Mouse (Mus musculus): ENCODE results near the gene Shank3. TPM values are rescaled to one million over a fixed set of nuclear protein-coding genes. Genes with fewer than 3 reads are reported as not detected.

The Shank3 gene
- polyA plus RNA-seq, 1 experiment from 2014 or later = 2.0 TPM

- H3K27me3 ChIP-seq = peaks cover 32% of the 10 kb centered on the region
- DNase-seq (ENCODE audit: low read depth, low spot score) (no peak), ATAC-seq (no peak)
- CTCF ChIA-PET = no interaction called here
- POLR2A ChIA-PET = no interaction called here
- in situ Hi-C loops (cut with MboI; ENCODE audit: low pct_unique_long_range_greater_than_20kb) = loop anchor here (5.0 kb wide), 1 partner anchor 458 kb away; no protein-coding TSS in a partner anchor
- no peak for TF ChIP-seq CTCF (IDR thresholded peaks at IDR 0.05)
Observed at GRCm38 (mm10) chr15:89524611-89525415, 25.4 kb downstream of the Shank3 start.

GRCm38 (mm10) chr15:89525464-89525863 lies 26.0 kb downstream of the Shank3 start:
- ATAC-seq (no peak), DNase-seq (ENCODE audit: low read depth, low spot score) (no peak)
- POLR2A ChIA-PET = no interaction called here
- no peak for TF ChIP-seq CTCF (IDR thresholded peaks at IDR 0.05)
- peaks cover 31% of the 10 kb centered on the region for H3K27me3 ChIP-seq
- CTCF ChIA-PET = no interaction called here
- in situ Hi-C loops (cut with MboI; ENCODE audit: low pct_unique_long_range_greater_than_20kb) = loop anchor here (5.0 kb wide), 1 partner anchor 458 kb away; no protein-coding TSS in a partner anchor

- peaks cover 31% of the 10 kb centered on the region for H3K27me3 ChIP-seq
- CTCF ChIA-PET = no interaction called here
- no peak for TF ChIP-seq CTCF (IDR thresholded peaks at IDR 0.05)
- no peak for ATAC-seq
- POLR2A ChIA-PET = no interaction called here
- in situ Hi-C loops (cut with MboI; ENCODE audit: low pct_unique_long_range_greater_than_20kb) = loop anchor here (5.0 kb wide), 1 partner anchor 459 kb away; no protein-coding TSS in a partner anchor
- no peak for DNase-seq (ENCODE audit: low read depth, low spot score)
Observed at GRCm38 (mm10) chr15:89525896-89526295, 26.5 kb downstream of the Shank3 start.

GRCm38 (mm10) chr15:89526776-89527325 lies 27.4 kb downstream of the Shank3 start:
- peaks cover 23% of the 10 kb centered on the region for H3K27me3 ChIP-seq
- ChIA-PET POLR2A (no interaction called here), CTCF (no interaction called here)
- in situ Hi-C loops (cut with MboI; ENCODE audit: low pct_unique_long_range_greater_than_20kb) = loop anchor here (5.0 kb wide), 1 partner anchor 460 kb away; no protein-coding TSS in a partner anchor
- ATAC-seq = no peak
- no peak for DNase-seq (ENCODE audit: low read depth, low spot score)
- TF ChIP-seq CTCF (IDR thresholded peaks at IDR 0.05) = no peak

- in situ Hi-C loops (cut with MboI; ENCODE audit: low pct_unique_long_range_greater_than_20kb) = loop anchor here (5.0 kb wide), 1 partner anchor 460 kb away; no protein-coding TSS in a partner anchor
- DNase-seq (ENCODE audit: low read depth, low spot score) (no peak), ATAC-seq (no peak)
- peaks cover 20% of the 10 kb centered on the region for H3K27me3 ChIP-seq
- ChIA-PET CTCF (no interaction called here), POLR2A (no interaction called here)
- no peak for TF ChIP-seq CTCF (IDR thresholded peaks at IDR 0.05)
Observed at GRCm38 (mm10) chr15:89527466-89527865, 28.0 kb downstream of the Shank3 start.

GRCm38 (mm10) chr15:89528201-89528850 lies 28.9 kb downstream of the Shank3 start:
- ChIA-PET CTCF (no interaction called here), POLR2A (no interaction called here)
- H3K27me3 ChIP-seq = peaks cover 21% of the 10 kb centered on the region
- TF ChIP-seq CTCF (IDR thresholded peaks at IDR 0.05) = no peak
- ATAC-seq = no peak
- in situ Hi-C loops (cut with MboI; ENCODE audit: low pct_unique_long_range_greater_than_20kb) = loop anchor here (5.0 kb wide), 1 partner anchor 461 kb away; no protein-coding TSS in a partner anchor
- DNase-seq (ENCODE audit: low read depth, low spot score) = no peak

GRCm38 (mm10) chr15:89528923-89529322 lies 29.5 kb downstream of the Shank3 start:
- ATAC-seq = no peak
- DNase-seq (ENCODE audit: low read depth, low spot score) = no peak
- H3K27me3 ChIP-seq = peaks cover 23% of the 10 kb centered on the region
- no peak for TF ChIP-seq CTCF (IDR thresholded peaks at IDR 0.05)
- ChIA-PET CTCF (no interaction called here), POLR2A (no interaction called here)
- in situ Hi-C loops (cut with MboI; ENCODE audit: low pct_unique_long_range_greater_than_20kb) = loop anchor here (5.0 kb wide), 1 partner anchor 462 kb away; no protein-coding TSS in a partner anchor

GRCm38 (mm10) chr15:89530336-89530735 lies 30.9 kb downstream of the Shank3 start:
- ChIA-PET POLR2A (no interaction called here), CTCF (interaction anchor here (0.6 to 1.9 kb wide), 6 partner anchors 9 to 156 kb away, joined by 3 to 6 read pairs (median 4); partner anchors contain the start of gene Sco2)
- DNase-seq (ENCODE audit: low read depth, low spot score) (no peak), ATAC-seq (peak; percentile 55)
- TF ChIP-seq CTCF (IDR thresholded peaks at IDR 0.05) = peak; percentile 96
- in situ Hi-C loops (cut with MboI; ENCODE audit: low pct_unique_long_range_greater_than_20kb) = no loop called here
- peaks cover 17% of the 10 kb centered on the region for H3K27me3 ChIP-seq

GRCm38 (mm10) chr15:89531399-89531798 lies 32.0 kb downstream of the Shank3 start:
- peaks cover 14% of the 10 kb centered on the region for H3K27me3 ChIP-seq
- ChIA-PET CTCF (interaction anchor here (0.8 to 1.9 kb wide), 3 partner anchors 21 to 157 kb away, joined by 3 to 6 read pairs (median 5); partner anchors contain the start of gene Sco2), POLR2A (no interaction called here)
- no peak for ATAC-seq
- in situ Hi-C loops (cut with MboI; ENCODE audit: low pct_unique_long_range_greater_than_20kb) = no loop called here
- DNase-seq (ENCODE audit: low read depth, low spot score) = no peak
- TF ChIP-seq CTCF (IDR thresholded peaks at IDR 0.05) = no peak

GRCm38 (mm10) chr15:89532026-89532923 lies 32.9 kb downstream of the Shank3 start:
- DNase-seq (ENCODE audit: low read depth, low spot score) (no peak), ATAC-seq (no peak)
- POLR2A ChIA-PET = no interaction called here
- in situ Hi-C loops (cut with MboI; ENCODE audit: low pct_unique_long_range_greater_than_20kb) = no loop called here
- CTCF ChIA-PET = no interaction called here
- TF ChIP-seq CTCF (IDR thresholded peaks at IDR 0.05) = no peak
- peaks cover 14% of the 10 kb centered on the region for H3K27me3 ChIP-seq

All from Patski (cell line).